Mouse (Mus musculus) midbrain, embryonic 16.5 days (tissue): Measurements from ENCODE around the gene St8sia1. TPM values are rescaled to one million over a fixed set of nuclear protein-coding genes. Genes with fewer than 3 reads are reported as not detected.

ENCODE experiments used
- ATAC-seq: fragments of 200-750 bp; cut with Nextera tagmentation; 2 replicates; pipeline ENCODE4 v1.8.0; 2017; ENCODE audit warnings: moderate TSS enrichment
- H3K27ac ChIP-seq: fragments of 300-500 bp; sonication (generic); 2 replicates; pipeline ENCODE4 v1.5.1; 2014; ENCODE audit warnings: mild to moderate bottlenecking, low read length, mixed read lengths
- H3K27me3 ChIP-seq: fragments of 300-500 bp; sonication (generic); 2 replicates; pipeline ENCODE4 v1.6.1; 2014; ENCODE audit warnings: low read depth, low read length, mixed read lengths; ENCODE audit not compliant: control insufficient read depth, insufficient read depth
- H3K36me3 ChIP-seq: fragments of 300-500 bp; sonication (generic); 2 replicates; pipeline ENCODE4 v1.6.1; 2014; ENCODE audit warnings: mild to moderate bottlenecking, low read length, moderate library complexity, mixed read lengths; ENCODE audit not compliant: control insufficient read depth, insufficient read depth
- H3K4me1 ChIP-seq: fragments of 300-500 bp; sonication (generic); 2 replicates; pipeline ENCODE4 v1.6.1; 2014; ENCODE audit warnings: mild to moderate bottlenecking, low read length, mixed read lengths; ENCODE audit not compliant: control insufficient read depth, insufficient read depth
- H3K4me2 ChIP-seq: fragments of 300-500 bp; sonication (generic); 2 replicates; pipeline ENCODE4 v1.6.1; 2014; ENCODE audit warnings: mild to moderate bottlenecking, low read length, mixed read lengths
- H3K4me3 ChIP-seq: fragments of 300-500 bp; sonication (generic); 2 replicates; pipeline ENCODE4 v1.5.1; 2014; ENCODE audit warnings: low read depth, mild to moderate bottlenecking, low read length, moderate library complexity, mixed read lengths
- H3K9ac ChIP-seq: fragments of 300-500 bp; sonication (generic); 2 replicates; pipeline ENCODE4 v1.6.1; 2014; ENCODE audit warnings: low read depth, low read length, mixed read lengths
- H3K9me3 ChIP-seq: fragments of 300-500 bp; sonication (generic); replicated peaks from 2 replicates; pipeline ENCODE4 v1.6.1; 2014; ENCODE audit warnings: mild to moderate bottlenecking, low read length, mixed read lengths; ENCODE audit not compliant: control insufficient read depth, poor library complexity, severe bottlenecking
- WGBS: fragments of 180-500 bp; shearing (Covaris S2); extraction: QIAGEN DNeasy Blood & Tissue Kit; methylation state at CpG from one replicate; pipeline ENCODE4 v1.1.7; 2014; 5-methylcytosine and 5-hydroxymethylcytosine counted together
- polyA plus RNA-seq: library from polyadenylated mRNA; unstranded; fragments of >200 nt; fragmentation: Nextera tagmentation; extraction: Ambion mirVana; gene quantifications from 2 replicates; pipeline ENCODE4 v1.2.1, GENCODE M21; 2015

St8sia1 gene
- polyA plus RNA-seq, 1 experiment from 2014 or later, result 7.5 TPM

DNA sequence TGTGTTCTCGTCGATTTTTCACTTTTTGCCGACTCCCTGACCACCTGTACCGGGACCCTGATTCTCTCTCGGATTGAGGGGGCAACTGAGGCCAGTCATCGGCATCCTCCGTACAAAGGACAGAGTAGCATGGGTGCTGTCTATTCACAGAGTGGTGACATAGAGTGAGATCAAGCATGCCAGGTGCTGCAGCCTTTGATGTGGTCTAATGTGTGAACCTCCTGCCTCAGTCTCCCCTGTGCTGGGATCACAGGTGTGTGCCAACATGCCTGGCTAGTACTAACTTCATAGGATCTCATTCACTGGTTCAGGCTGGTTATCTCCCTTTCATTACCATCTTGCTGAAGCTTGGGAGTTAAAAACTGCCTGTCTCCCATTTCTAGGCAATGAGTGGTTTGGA is 53.5 kb downstream of the St8sia1 start:
- no peaks in the 10 kb centered on the region for H3K9me3 ChIP-seq
- H3K27me3 ChIP-seq, result no peaks in the 10 kb centered on the region
- H3K9ac ChIP-seq, result no peak overlapping the region

GRCm38 (mm10) chr6:142909771-142910105 is 54.5 kb downstream of the St8sia1 start:
- Histone ChIP-seq H3K4me2 (no peak overlapping the region), H3K27ac (no peak overlapping the region), H3K4me3 (no peak overlapping the region), H3K9me3 (no peaks in the 10 kb centered on the region), H3K9ac (no peak overlapping the region), H3K36me3 (peaks cover 4% of the 10 kb centered on the region; the same call in 1 of the 2 replicates), H3K27me3 (no peaks in the 10 kb centered on the region), H3K4me1 (no peaks in the 10 kb centered on the region)
- no peak for ATAC-seq
- WGBS, result 91% methylated on average over 3 of the region's 3 CpGs

More for the DNA sequence above, 53.5 kb downstream of the St8sia1 start:
- ATAC-seq, result no peak
- Histone ChIP-seq H3K4me2 (no peak overlapping the region), H3K36me3 (peaks cover 4% of the 10 kb centered on the region; the same call in 1 of the 2 replicates), H3K4me3 (no peak overlapping the region), H3K27ac (no peak overlapping the region), H3K4me1 (no peaks in the 10 kb centered on the region)
- 98% methylated on average over 7 of the region's 7 CpGs for WGBS

DNA sequence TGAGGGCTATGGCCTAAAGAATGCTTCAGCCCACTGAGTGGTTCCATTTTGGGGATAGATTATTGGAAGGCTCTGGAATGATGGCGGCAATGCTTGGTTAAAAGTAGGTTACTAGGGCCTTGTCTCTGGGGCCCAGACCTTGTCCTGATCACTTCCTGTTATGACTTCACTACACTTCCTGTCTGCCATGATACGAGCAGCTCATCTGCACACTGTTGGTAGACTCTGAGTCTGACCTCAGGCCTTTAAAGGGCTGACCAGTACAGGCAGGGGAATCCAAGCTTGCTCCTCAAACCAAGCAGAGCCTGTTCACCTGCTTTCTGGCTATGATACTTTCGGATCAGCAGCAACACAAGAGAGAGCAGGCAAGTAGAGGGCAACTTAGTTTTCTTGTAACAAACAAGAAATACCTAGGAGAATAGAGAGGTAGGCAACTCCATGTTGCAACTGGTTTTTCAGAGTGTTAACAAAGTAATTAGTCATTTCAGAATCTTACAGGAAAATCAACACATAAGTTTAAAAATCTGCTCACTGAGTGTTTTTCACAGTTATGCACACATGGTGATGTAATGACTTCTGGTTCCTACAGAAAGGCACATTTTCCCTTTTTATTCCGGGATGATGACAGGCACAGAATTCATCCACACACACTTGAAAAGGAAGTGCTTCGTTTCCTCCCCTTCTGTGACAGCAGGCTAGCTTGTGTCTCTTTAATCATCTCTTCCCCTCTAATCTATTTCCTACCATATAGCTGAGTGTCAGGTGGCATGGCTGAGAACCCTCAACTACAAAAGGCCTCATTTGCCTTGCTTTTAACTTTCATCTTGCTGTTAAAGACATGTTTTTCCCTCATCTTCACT is 55.1 kb downstream of the St8sia1 start:
- no peak for ATAC-seq

GRCm38 (mm10) chr6:142908412-142908811 is 55.8 kb downstream of the St8sia1 start:
- Histone ChIP-seq H3K27ac (no peak overlapping the region), H3K36me3 (peaks cover 4% of the 10 kb centered on the region; the same call in 1 of the 2 replicates), H3K27me3 (no peaks in the 10 kb centered on the region), H3K9me3 (0 out of 2 replicates have a peak, but pooled peaks cover under 1% of the 10 kb centered on the region), H3K4me3 (no peak overlapping the region), H3K9ac (no peak overlapping the region), H3K4me2 (no peak overlapping the region), H3K4me1 (no peaks in the 10 kb centered on the region)
- no peak for ATAC-seq
- 93% methylated on average over 3 of the region's 3 CpGs for WGBS

More for the DNA sequence above, 55.1 kb downstream of the St8sia1 start:
- H3K4me2 ChIP-seq, result no peak overlapping the region
- H3K4me3 ChIP-seq, result no peak overlapping the region
- no peak overlapping the region for H3K27ac ChIP-seq
- no peaks in the 10 kb centered on the region for H3K4me1 ChIP-seq
- H3K9me3 ChIP-seq, result no peaks in the 10 kb centered on the region
- H3K27me3 ChIP-seq, result no peaks in the 10 kb centered on the region
- H3K36me3 ChIP-seq, result peaks cover 4% of the 10 kb centered on the region; the same call in 1 of the 2 replicates
- WGBS, result 83% methylated on average over 5 of the region's 5 CpGs
- no peak overlapping the region for H3K9ac ChIP-seq

DNA sequence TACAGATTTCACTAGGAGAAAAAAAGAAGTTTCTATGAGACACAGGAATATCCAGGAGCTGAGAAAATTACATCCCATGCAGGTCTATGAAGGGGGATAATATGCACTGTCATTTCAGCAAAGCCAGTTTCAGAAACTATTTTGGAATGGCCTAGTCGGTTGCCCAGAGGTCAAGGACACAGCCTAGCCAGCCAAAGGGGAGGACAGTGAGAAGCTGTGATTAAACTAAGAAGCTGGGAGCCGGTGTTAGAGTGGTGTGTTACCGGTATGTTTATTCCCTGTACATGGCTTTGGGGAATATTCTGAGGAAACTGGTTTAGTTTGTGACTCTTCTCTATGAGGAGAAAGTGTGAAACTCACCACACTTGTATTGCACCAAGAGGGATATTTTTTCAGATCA is 68.9 kb downstream of the St8sia1 start:
- Histone ChIP-seq H3K4me3 (no peak overlapping the region), H3K27me3 (no peaks in the 10 kb centered on the region), H3K9me3 (no peaks in the 10 kb centered on the region), H3K27ac (no peak overlapping the region), H3K4me2 (no peak overlapping the region), H3K9ac (no peak overlapping the region), H3K36me3 (no peaks in the 10 kb centered on the region), H3K4me1 (no peaks in the 10 kb centered on the region)
- 90% methylated on average over 3 of the region's 3 CpGs for WGBS
- no peak for ATAC-seq

GRCm38 (mm10) chr6:142893716-142894115 is 70.5 kb downstream of the St8sia1 start:
- 82% methylated on average over 4 of the region's 4 CpGs for WGBS
- H3K4me1 ChIP-seq, result no peaks in the 10 kb centered on the region
- no peaks in the 10 kb centered on the region for H3K27me3 ChIP-seq
- no peaks in the 10 kb centered on the region for H3K9me3 ChIP-seq
- no peak overlapping the region for H3K27ac ChIP-seq
- H3K4me3 ChIP-seq, result no peak overlapping the region
- no peak for ATAC-seq
- no peak overlapping the region for H3K4me2 ChIP-seq
- H3K36me3 ChIP-seq, result no peaks in the 10 kb centered on the region
- H3K9ac ChIP-seq, result no peak overlapping the region

- Histone ChIP-seq H3K4me1 (no peaks in the 10 kb centered on the region), H3K9ac (no peak overlapping the region), H3K27ac (no peak overlapping the region), H3K4me3 (no peak overlapping the region), H3K27me3 (no peaks in the 10 kb centered on the region), H3K9me3 (no peaks in the 10 kb centered on the region), H3K36me3 (no peaks in the 10 kb centered on the region), H3K4me2 (no peak overlapping the region)
- ATAC-seq, result no peak
- 94% methylated on average over 6 of the region's 6 CpGs for WGBS
Measured at GRCm38 (mm10) chr6:142890321-142890720, 73.9 kb downstream of the St8sia1 start.

- Histone ChIP-seq H3K9ac (no peak overlapping the region), H3K4me1 (no peaks in the 10 kb centered on the region), H3K27me3 (no peaks in the 10 kb centered on the region), H3K36me3 (no peaks in the 10 kb centered on the region), H3K27ac (no peak overlapping the region), H3K9me3 (no peaks in the 10 kb centered on the region), H3K4me2 (no peak overlapping the region), H3K4me3 (no peak overlapping the region)
- 95% methylated on average over 9 of the region's 9 CpGs for WGBS
- no peak for ATAC-seq
Measured at GRCm38 (mm10) chr6:142888970-142889740, 75.1 kb downstream of the St8sia1 start.

DNA sequence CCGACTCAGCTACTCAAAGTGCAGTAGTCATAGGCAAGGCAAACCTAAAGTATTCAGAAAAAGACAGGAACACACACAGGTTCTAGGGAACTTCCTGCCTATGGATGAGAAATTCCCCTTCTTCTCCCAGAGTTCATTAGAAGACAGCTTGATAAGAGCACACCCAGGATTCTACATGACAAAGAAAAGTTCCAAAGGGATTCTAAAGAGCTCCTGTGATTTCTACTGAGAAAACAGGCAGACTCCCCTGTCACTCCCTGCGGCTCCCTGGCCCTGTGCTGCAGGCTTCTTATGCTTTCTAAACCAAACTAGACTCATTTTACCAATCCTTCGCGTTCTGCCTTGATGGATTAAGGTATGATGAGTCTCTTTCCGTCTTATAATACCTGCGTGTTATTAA is 75.9 kb downstream of the St8sia1 start:
- Histone ChIP-seq H3K27me3 (no peaks in the 10 kb centered on the region), H3K4me1 (no peaks in the 10 kb centered on the region), H3K4me3 (no peak overlapping the region), H3K9me3 (no peaks in the 10 kb centered on the region), H3K36me3 (no peaks in the 10 kb centered on the region), H3K9ac (no peak overlapping the region), H3K27ac (no peak overlapping the region), H3K4me2 (no peak overlapping the region)
- ATAC-seq, result no peak
- WGBS, result 79% methylated on average over 6 of the region's 6 CpGs
